Mouse (Mus musculus) erythroblast, embryonic 14.5 days (primary cell): ENCODE measurements around the gene Fstl1.

ENCODE experiments used
- GATA1 ChIP-seq: IDR thresholded peaks from 2 replicates; pipeline ENCODE4 v1.6.1; 2012; ENCODE audit warnings: low read length, inconsistent platforms, mixed read lengths
- TAL1 ChIP-seq: IDR thresholded peaks from 3 replicates; pipeline ENCODE4 v1.6.1; 2012; ENCODE audit warnings: low read length, inconsistent platforms, mixed read lengths

- TF ChIP-seq TAL1 (no peak), GATA1 (no peak)
Measured at GRCm38 (mm10) chr16:37779651-37780280, 3.1 kb downstream of the Fstl1 start.
